Mouse (Mus musculus) liver, embryonic 15.5 days (tissue): ENCODE measurements around the gene Dld. TPM values are rescaled to one million over a fixed set of nuclear protein-coding genes. Genes with fewer than 3 reads are reported as not detected.
A peak's percentile ranks its signal among the peaks of the same experiment; 100 is the strongest.

Source experiments
- ATAC-seq: fragments of 200-750 bp; cut with Nextera tagmentation; 2 replicates; pipeline ENCODE4 v1.8.0; 2017; ENCODE audit warnings: moderate number of reproducible peaks, mild to moderate bottlenecking, moderate library complexity; ENCODE audit not compliant: insufficient read depth
- H3K27ac ChIP-seq: fragments of 300-500 bp; sonication (generic); replicated peaks from 2 replicates; pipeline ENCODE4 v1.5.1; 2015; ENCODE audit warnings: mild to moderate bottlenecking, inconsistent platforms
- H3K27me3 ChIP-seq: fragments of 300-500 bp; sonication (generic); 2 replicates; pipeline ENCODE4 v1.6.1; 2015; ENCODE audit warnings: mild to moderate bottlenecking, inconsistent platforms
- H3K36me3 ChIP-seq: fragments of 300-500 bp; sonication (generic); replicated peaks from 2 replicates; pipeline ENCODE4 v1.6.1; 2015; ENCODE audit warnings: moderate library complexity, mild to moderate bottlenecking, inconsistent platforms
- H3K4me1 ChIP-seq: fragments of 300-500 bp; sonication (generic); replicated peaks from 2 replicates; pipeline ENCODE4 v1.6.1; 2015; ENCODE audit warnings: inconsistent platforms
- H3K4me2 ChIP-seq: fragments of 300-500 bp; sonication (generic); 2 replicates; pipeline ENCODE4 v1.6.1; 2015; ENCODE audit warnings: moderate library complexity, mild to moderate bottlenecking, inconsistent platforms
- H3K4me3 ChIP-seq: fragments of 300-500 bp; sonication (generic); replicated peaks from 2 replicates; pipeline ENCODE4 v1.5.1; 2015; ENCODE audit warnings: mild to moderate bottlenecking, inconsistent platforms
- H3K9ac ChIP-seq: fragments of 300-500 bp; sonication (generic); 2 replicates; pipeline ENCODE4 v1.6.1; 2015; ENCODE audit warnings: moderate library complexity, mild to moderate bottlenecking, inconsistent platforms
- H3K9me3 ChIP-seq: fragments of 300-500 bp; sonication (generic); replicated peaks from 2 replicates; pipeline ENCODE4 v1.6.1; 2016; ENCODE audit warnings: inconsistent platforms
- WGBS: fragments of 180-500 bp; shearing (Covaris S2); methylation state at CpG from one replicate; pipeline ENCODE4 v1.1.7; 2015; ENCODE audit warnings: mixed read lengths; ENCODE audit not compliant: insufficient replicate concordance; 5-methylcytosine and 5-hydroxymethylcytosine counted together
- polyA plus RNA-seq: library from polyadenylated mRNA; unstranded; fragments of >200 nt; fragmentation: Nextera tagmentation; extraction: Ambion mirVana; gene quantifications from 2 replicates; pipeline ENCODE4 v1.2.1, GENCODE M21; 2015

Dld gene
- polyA plus RNA-seq, 1 experiment from 2014 or later: 74.5 TPM

- WGBS: 50% methylated on average over 4 of the region's 4 CpGs
- H3K4me1 ChIP-seq: 0 out of 2 replicates have a peak, but pooled peaks cover 11% of the 10 kb centered on the region
- H3K36me3 ChIP-seq: no peaks in the 10 kb centered on the region
- ATAC-seq: no peak
- H3K4me3 ChIP-seq: no peak overlapping the region
- H3K4me2 ChIP-seq: no peak overlapping the region
- H3K9me3 ChIP-seq: no peaks in the 10 kb centered on the region
- no peaks in the 10 kb centered on the region for H3K27me3 ChIP-seq
- no peak overlapping the region for H3K27ac ChIP-seq
- no peak overlapping the region for H3K9ac ChIP-seq
Measured at GRCm38 (mm10) chr12:31375283-31375615, 24.0 kb upstream of the Dld start.

DNA sequence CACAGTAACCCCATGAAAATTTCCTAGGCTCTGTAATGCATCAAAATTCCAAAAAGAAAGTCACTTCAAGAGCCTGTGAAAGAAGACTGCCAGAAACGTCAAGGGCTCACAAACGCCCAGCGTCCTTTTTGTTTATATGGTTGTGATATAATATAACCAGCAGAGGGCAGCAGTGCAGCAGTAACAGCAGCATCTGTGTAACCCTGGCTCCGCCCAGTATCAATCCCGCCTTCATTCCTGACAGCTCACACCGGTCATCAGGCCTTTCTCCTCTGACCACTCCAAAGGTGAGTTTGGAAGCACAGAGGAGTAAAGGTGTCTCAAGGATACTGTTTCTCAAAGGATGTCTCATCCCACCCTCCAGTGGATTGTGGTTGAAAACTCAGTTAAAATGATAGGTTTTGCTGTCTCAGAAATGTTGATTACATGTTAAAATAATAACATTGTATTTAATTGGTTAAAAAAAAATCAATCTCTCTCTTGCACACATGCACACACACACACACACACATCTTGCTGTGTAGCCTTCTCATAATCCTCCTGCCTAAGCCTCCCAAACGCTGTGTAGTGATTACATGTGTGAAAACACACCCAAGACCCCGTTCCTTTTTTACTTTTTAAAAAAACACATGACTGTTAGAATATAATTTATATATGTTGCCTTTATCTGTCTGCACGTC, 23.5 kb upstream of the Dld start:
- Histone ChIP-seq H3K27ac (no peak overlapping the region), H3K4me2 (no peak overlapping the region), H3K9ac (no peak overlapping the region), H3K4me1 (0 out of 2 replicates have a peak, but pooled peaks cover 11% of the 10 kb centered on the region), H3K36me3 (no peaks in the 10 kb centered on the region), H3K9me3 (no peaks in the 10 kb centered on the region), H3K4me3 (no peak overlapping the region), H3K27me3 (no peaks in the 10 kb centered on the region)
- WGBS: 24% methylated on average over 9 of the region's 9 CpGs
- ATAC-seq: no peak

DNA sequence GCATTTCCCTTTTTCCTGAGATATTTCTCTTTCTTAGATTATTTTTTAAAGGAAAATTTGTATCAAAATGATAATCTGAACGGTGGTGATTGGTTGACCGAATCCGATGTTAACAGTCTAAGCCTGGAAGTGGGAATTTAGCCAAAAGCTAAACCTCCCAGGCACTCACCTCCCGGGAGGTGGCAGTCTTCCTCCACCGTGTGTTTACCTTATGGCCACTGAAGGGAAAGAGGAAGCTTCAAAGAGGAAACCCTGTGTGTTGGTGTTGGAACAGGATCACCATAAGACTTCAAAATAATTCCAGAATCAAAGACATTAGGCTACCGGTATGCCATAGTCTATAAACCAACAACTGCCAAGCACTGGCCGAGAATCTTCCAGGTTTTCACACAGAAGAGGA, 18.4 kb upstream of the Dld start:
- Histone ChIP-seq H3K9me3 (no peaks in the 10 kb centered on the region), H3K4me3 (no peak overlapping the region), H3K27ac (no peak overlapping the region), H3K36me3 (no peaks in the 10 kb centered on the region), H3K27me3 (no peaks in the 10 kb centered on the region), H3K9ac (no peak overlapping the region), H3K4me1 (no peaks in the 10 kb centered on the region), H3K4me2 (no peak overlapping the region)
- ATAC-seq: no peak
- 60% methylated on average over 7 of the region's 7 CpGs for WGBS

DNA sequence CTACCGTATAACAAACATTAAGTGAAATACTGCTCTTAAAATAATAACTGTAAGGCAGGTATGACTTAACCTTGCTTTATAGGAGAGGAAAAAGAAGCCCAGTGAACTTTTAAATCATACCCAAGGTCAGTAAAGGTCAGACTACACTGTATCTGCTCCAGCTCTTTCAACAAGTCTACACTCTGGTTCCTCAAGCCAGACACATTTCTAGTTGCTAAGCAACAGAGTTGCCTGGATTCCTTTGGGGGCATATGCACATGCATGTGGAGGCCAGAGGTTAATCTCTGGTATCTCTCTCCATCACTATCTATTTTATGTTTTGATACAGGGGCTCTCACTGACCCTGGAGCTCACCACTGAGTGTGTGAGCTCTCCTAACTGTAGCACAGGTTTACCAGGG, 17.9 kb upstream of the Dld start:
- H3K27me3 ChIP-seq: no peaks in the 10 kb centered on the region
- H3K4me1 ChIP-seq: no peaks in the 10 kb centered on the region
- no peak for ATAC-seq
- H3K4me2 ChIP-seq: no peak overlapping the region
- H3K36me3 ChIP-seq: no peaks in the 10 kb centered on the region
- WGBS: 75% methylated on average over 1 of the region's 1 CpGs
- no peak overlapping the region for H3K9ac ChIP-seq
- H3K4me3 ChIP-seq: no peak overlapping the region
- H3K9me3 ChIP-seq: no peaks in the 10 kb centered on the region
- H3K27ac ChIP-seq: no peak overlapping the region

- Histone ChIP-seq H3K9me3 (no peaks in the 10 kb centered on the region), H3K27me3 (no peaks in the 10 kb centered on the region), H3K9ac (no peak overlapping the region), H3K4me3 (no peak overlapping the region), H3K36me3 (no peaks in the 10 kb centered on the region), H3K27ac (no peak overlapping the region), H3K4me2 (no peak overlapping the region), H3K4me1 (no peaks in the 10 kb centered on the region)
- 72% methylated on average over 5 of the region's 5 CpGs for WGBS
- ATAC-seq: no peak
Measured at GRCm38 (mm10) chr12:31367721-31368120, 16.5 kb upstream of the Dld start.

- no peaks in the 10 kb centered on the region for H3K4me1 ChIP-seq
- no peaks in the 10 kb centered on the region for H3K36me3 ChIP-seq
- no peak overlapping the region for H3K27ac ChIP-seq
- H3K4me3 ChIP-seq: no peak overlapping the region
- H3K27me3 ChIP-seq: no peaks in the 10 kb centered on the region
- no peaks in the 10 kb centered on the region for H3K9me3 ChIP-seq
- H3K9ac ChIP-seq: no peak overlapping the region
- H3K4me2 ChIP-seq: no peak overlapping the region
- 55% methylated on average over 3 of the region's 3 CpGs for WGBS
- ATAC-seq: no peak
Measured at GRCm38 (mm10) chr12:31366428-31366827, 15.2 kb upstream of the Dld start.

DNA sequence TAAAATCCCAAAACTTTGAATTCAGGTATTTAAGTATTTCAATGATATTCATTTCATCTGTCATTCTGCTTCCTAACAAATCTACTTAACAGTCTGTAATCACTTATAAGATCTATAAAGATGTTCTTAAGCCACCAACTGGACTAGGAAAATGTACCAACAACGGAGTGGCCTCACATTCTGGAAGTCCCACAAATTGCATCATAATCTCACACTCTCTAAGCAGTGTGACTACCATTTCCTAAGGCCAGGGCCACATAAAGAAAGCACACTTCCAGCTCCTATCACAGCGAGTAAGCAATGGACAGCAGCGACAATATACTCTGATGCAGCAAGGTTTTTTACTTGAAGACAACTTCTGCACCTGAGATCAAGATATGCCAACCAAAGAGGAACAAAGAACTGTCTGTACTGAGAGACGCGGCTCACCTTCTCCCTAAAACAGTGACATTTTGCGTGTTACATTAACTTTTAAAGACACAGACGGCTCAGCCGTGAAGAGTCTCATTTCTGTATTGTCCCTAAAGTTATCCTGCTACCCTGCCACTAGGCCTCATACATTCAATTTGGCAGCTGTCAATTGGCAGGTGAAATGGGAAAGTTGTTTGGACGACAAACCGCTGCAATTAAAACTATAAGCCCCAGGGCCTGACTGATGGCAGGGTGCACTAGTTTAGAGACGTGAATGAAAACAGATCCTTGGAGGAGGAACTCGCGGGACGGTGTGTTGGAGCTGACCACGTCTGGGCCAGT, 886 bp downstream of the Dld start:
- Histone ChIP-seq H3K36me3 (peaks cover 22% of the 10 kb centered on the region), H3K27me3 (no peaks in the 10 kb centered on the region), H3K9ac (peak overlapping the region; percentile 87), H3K4me2 (peak overlapping the region; percentile 80), H3K4me3 (peak overlapping the region; percentile 95), H3K9me3 (no peaks in the 10 kb centered on the region), H3K4me1 (peaks cover 18% of the 10 kb centered on the region), H3K27ac (peak overlapping the region; percentile 84)
- no peak for ATAC-seq
- WGBS: 16% methylated on average over 15 of the region's 15 CpGs

GRCm38 (mm10) chr12:31333261-31333660, 18.0 kb downstream of the Dld start:
- 85% methylated on average over 1 of the region's 1 CpGs for WGBS
- Histone ChIP-seq H3K36me3 (peaks cover 59% of the 10 kb centered on the region), H3K9ac (no peak overlapping the region), H3K4me3 (no peak overlapping the region), H3K27ac (no peak overlapping the region), H3K4me2 (no peak overlapping the region), H3K27me3 (no peaks in the 10 kb centered on the region), H3K9me3 (no peaks in the 10 kb centered on the region), H3K4me1 (no peaks in the 10 kb centered on the region)
- no peak for ATAC-seq

GRCm38 (mm10) chr12:31327139-31327538, 24.1 kb downstream of the Dld start:
- H3K4me2 ChIP-seq: no peak overlapping the region
- H3K9me3 ChIP-seq: no peaks in the 10 kb centered on the region
- H3K36me3 ChIP-seq: peaks cover 11% of the 10 kb centered on the region
- no peak for ATAC-seq
- no peak overlapping the region for H3K4me3 ChIP-seq
- H3K27ac ChIP-seq: no peak overlapping the region
- 77% methylated on average over 9 of the region's 9 CpGs for WGBS
- H3K9ac ChIP-seq: no peak overlapping the region
- H3K27me3 ChIP-seq: no peaks in the 10 kb centered on the region
- H3K4me1 ChIP-seq: no peaks in the 10 kb centered on the region

GRCm38 (mm10) chr12:31323136-31323695, 28.0 kb downstream of the Dld start:
- H3K36me3 ChIP-seq: no peaks in the 10 kb centered on the region
- H3K27me3 ChIP-seq: no peaks in the 10 kb centered on the region
- ATAC-seq: no peak
- H3K9ac ChIP-seq: no peak overlapping the region
- H3K4me2 ChIP-seq: no peak overlapping the region
- no peak overlapping the region for H3K4me3 ChIP-seq
- H3K9me3 ChIP-seq: no peaks in the 10 kb centered on the region
- no peak overlapping the region for H3K27ac ChIP-seq
- H3K4me1 ChIP-seq: no peaks in the 10 kb centered on the region
- 69% methylated on average over 9 of the region's 9 CpGs for WGBS

- no peak overlapping the region for H3K4me3 ChIP-seq
- no peak for ATAC-seq
- no peak overlapping the region for H3K4me2 ChIP-seq
- no peak overlapping the region for H3K27ac ChIP-seq
- H3K9me3 ChIP-seq: no peaks in the 10 kb centered on the region
- H3K9ac ChIP-seq: no peak overlapping the region
- 67% methylated on average over 1 of the region's 1 CpGs for WGBS
- no peaks in the 10 kb centered on the region for H3K4me1 ChIP-seq
- no peaks in the 10 kb centered on the region for H3K36me3 ChIP-seq
- H3K27me3 ChIP-seq: no peaks in the 10 kb centered on the region
Measured at GRCm38 (mm10) chr12:31321532-31321931, 29.7 kb downstream of the Dld start.
